Mouse (Mus musculus): ENCODE data around the gene Slc22a13.
A peak's percentile ranks its signal among the peaks of the same experiment; 100 is the strongest.
"Not testable (repeated sequence)": the region's sequence is repeated elsewhere in the genome, so short reads cannot be mapped to it uniquely, and the experiment has no call there.

Gene Slc22a13

DNA sequence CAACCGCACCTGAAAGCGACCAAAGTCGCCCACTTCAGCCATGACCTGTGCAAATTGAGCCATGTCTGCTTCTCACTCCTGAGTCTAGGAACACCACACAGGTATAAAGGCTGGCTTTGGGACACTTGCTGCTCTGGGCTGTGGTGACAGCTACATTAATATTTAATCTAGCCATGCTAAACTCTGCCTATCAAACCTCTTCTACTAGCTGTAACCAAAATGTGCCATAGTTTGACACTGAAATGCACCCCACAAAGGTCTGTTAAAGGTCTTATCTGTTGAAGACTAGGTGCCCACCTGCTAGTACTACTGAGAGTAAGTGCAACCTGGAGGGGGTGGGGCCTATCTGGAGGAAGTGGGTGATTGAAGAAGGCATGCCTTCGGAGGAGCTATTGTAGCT is at the start of gene Slc22a13:
Gene Slc22a13 (minus strand): TSS at position 101 of the 400 bp plus-strand sequence.
- no peak for DNase-seq (ENCODE audit: low spot score)

DNA sequence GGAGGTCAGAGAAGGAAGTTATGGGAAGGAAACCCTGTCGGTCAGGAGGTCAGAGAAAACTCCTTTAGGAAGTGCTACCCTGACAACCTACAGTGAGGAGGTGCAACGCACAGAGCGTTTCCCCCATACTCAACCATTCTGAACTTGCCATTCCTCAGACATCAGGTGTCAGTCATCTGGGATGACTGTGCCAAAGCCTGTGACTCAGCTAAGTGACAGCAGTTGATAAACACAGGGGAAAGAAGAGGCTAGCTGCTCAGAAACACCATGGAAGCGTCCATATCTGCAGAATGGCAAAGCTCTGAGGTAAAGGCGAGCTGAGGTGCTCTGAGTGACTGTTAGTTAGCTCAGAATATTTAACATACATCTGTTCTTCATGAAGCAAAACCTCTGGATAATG is 49.2 kb upstream of the Slc22a13 start:
- no peak for DNase-seq (ENCODE audit: low spot score)

DNA sequence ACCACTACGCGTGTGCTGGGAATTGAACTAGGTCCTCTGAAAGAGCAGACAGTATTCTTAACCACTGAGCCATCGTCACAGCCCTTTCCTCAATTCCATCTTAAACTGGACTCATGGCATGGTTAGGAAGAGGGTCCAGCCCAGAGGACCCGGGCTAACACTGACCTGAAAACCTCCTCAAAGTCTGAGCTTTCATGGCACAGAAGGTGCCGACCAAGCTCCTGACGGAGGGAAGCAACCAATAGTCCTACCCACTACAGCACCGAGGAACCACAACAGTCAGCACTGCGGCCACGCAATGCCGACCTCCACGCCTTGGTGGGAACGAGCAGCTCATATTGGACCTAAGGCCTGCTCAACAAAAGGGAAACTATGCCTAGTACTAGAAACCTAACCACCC is 47.3 kb upstream of the Slc22a13 start:
- no peak for DNase-seq (ENCODE audit: low spot score)

DNA sequence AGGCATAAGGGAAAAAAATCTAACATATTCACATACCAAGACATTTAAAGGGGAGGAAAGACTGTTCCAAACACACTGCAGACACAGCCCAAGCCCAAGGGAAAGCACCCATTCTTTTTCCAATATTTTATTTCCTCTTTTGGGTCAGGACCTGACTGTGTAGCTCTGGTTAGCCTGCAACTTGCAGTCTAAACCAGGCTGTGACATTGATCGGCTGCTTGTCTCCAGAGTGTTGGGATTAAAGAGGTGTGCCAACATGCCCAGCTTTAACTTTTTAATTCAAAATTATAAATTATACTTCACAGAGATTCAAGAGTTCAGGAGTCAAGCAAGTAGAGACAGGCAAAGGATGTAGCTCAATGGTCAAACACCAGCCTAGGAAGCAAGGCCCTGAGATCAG is 46.2 kb upstream of the Slc22a13 start:
- DNase-seq (ENCODE audit: low spot score) = no peak

DNA sequence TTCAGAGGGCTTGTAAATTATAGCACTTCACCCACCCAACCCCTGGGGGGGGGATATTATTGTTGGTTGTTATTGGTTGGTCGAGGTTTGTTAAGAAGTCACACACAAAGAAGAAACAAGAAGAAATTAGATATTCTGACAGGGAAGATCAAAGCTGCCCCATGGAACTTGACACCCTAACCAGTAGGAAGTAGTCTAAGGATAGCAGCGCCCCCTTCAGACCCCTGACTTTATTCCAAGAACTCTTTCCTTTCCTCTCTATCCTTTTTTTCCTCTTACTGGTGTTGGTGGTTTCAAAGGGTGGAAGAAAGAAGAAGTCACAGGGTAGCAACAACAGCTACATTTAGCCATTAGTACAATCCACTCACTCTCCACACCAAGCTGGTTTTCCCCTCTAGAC is 45.3 kb upstream of the Slc22a13 start:
- no peak for DNase-seq (ENCODE audit: low spot score)

DNA sequence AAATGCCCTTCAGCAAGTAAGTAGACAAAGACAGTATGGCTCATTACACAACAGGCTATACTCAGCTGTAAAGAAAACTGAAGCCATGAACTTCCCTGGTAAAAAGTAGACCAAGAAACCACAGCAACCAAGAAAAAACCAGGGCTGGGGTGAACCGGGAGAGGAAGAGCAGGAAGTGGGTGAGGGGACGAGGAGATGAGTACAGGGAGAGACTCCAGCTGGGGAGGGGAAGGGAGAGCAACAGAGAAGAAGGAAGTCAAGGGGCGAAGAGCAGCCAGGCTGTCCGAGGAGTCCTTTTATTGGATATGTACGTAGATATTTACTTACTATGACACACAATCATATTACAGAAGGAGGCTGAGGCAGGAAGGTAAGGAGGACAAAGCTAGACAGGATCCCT is 39.1 kb upstream of the Slc22a13 start:
- no peak for DNase-seq (ENCODE audit: low spot score)

DNA sequence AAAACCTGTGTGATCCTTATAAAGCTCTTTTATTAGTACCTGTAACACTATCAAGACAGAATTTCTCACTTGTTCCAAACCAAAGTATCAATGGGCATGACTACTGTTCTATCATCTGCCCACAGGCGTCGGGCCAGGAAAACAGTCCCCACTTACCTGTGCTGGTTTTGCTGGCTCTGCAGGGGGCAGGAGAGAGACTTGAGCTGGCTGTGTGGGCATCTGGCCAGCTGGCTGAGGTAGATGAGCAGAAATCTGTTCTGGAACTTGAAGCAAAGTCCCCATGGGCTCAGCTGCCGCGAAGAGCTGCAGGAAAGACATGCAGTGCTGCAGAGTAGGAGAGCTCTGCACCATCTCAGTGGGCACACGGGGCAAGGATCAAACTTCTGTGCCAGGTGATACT is 37.9 kb upstream of the Slc22a13 start:
- peak; percentile 60 for DNase-seq (ENCODE audit: low spot score)

DNA sequence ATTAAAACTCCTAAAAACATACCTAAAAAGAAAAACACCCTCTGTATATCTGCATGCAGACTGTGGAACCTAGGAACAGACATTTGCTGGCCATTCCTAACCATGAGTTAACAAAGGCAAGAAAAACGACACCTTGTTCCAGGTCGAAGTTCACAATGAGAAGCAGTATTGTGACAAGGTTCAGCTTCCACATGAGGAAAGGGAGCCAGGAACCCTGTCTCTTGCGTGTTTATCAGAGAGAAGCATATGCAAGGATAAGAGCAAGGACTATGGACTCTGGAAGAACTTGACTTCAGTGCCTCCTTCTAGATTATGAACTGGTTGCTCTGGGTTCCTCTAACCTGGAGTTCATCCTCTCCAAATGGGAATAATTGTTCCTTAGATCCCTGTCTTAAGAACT is 35.1 kb upstream of the Slc22a13 start:
- DNase-seq (ENCODE audit: low spot score) = no peak

DNA sequence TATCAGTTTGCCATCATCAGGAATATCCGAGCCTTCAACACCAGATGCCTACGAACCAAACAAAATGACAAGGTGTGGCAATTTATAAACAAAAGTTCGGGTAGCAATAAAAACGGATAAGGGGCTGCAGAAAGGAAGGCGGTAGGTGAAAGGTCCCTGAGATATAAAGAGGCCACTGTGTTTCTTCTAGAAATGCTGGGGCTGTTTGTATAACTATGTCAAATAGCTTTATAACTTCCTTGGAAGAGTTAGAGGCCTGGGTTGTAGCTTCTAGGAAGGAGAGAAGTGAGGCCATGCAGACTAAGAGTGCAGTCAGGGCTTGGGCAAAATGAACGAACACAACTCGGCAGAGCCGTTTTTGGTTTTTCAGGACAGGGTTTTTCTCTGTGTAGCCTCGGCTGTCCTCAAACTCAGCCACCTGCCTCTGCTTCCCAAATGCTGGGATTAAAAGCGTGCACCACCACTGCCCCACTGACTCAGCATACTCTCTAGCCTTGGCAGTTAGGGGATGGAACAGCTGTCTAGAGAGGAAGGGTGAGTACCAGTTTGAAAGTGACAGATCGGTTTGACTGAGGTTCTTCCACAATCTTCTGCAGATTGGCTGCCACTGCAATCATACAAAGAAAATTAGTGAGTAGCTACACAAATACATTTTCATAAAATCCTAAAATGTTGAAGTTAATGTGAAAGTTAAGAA is 32.4 kb upstream of the Slc22a13 start:
- no peak for DNase-seq (ENCODE audit: low spot score)

DNA sequence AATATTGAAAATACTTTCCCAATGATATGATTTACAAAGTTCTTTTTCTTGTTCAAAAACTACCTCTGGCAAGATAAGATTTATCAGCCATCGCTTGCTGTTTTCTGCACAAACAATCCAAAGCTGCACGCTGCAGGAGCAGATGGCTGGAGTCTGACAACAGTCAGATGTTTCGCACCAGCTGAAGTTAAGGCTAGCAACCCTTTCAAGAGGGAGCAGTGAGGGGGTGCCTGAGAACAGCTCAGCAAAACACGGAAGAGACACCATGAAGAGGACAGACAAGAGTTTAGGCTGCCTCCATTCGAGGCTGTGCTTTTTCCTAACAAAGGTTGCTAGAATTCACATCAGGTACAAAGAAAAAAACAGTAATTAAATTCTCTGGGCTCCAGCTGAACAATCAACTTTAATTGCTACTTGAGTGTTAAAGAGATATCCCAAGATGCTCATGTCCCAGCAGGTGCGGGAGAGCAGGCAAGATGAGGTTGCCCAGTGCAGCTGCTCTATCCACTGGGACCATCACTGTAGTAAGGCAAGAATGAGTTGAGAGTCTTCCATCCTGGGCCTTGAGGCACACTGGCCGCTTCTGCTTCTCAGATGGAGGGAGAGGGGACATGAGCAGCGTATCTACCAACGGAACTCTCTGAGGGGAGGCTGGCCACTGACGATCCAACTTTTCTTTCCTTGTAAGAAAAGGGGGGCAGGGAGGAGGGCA is 31.5 kb upstream of the Slc22a13 start:
- DNase-seq (ENCODE audit: low spot score) = no peak

DNA sequence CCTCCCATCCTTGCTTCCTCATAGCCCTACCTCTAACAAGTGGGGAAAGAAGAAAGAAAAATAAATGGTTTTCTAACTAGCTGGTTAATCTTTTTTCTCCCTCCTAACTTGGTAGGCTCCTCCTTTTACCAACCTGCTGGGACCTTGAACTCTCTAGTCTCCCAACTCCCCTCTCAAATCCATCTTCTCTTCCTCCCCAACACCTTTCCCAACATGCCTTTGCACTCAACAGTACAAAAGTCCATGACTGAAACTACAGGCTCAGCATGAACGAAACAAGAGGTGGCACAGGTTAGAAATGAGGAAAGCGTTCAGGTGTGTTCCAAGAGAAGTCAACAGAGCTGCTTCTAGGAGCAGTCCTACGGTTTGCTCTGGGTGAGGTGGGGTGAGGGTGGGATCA is 30.4 kb upstream of the Slc22a13 start:
- DNase-seq (ENCODE audit: low spot score) = no peak

DNA sequence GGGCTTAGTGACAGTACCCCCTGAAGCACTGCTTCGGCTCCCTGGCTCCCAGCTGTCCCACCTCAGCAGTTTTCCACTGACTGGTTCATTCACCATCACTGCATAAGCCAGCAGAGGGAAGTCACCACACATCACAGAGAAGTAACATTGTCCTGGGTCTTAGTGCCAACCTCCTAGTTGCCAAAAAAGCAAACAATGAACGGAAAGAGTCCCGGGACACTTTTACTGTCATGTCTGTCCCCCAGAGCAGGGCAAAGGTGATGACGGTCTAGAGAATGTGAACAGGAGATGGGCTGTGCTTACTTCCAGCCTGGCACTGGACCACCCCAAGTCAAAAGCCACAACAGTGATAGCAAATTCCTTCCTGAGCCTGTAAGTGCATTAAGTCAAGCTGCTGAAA is 29.9 kb upstream of the Slc22a13 start:
- DNase-seq (ENCODE audit: low spot score) = no peak

DNA sequence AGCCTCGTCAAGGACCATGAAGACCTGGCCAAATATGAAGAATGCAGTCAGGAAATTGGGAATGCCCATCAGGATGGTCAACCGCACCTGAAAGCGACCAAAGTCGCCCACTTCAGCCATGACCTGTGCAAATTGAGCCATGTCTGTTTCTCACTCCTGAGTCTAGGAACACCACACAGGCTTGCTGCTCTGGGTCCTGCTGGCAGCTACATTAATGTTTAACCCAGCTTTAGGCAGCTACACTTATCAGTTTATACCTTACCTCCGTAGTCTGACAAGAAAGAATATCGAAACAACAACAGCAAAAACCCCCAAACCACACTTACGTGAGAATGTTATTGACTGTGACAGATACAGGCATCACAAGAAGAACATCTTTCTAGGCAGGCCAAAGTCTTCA is 22.7 kb upstream of the Slc22a13 start:
- no peak for DNase-seq (ENCODE audit: low spot score)

DNA sequence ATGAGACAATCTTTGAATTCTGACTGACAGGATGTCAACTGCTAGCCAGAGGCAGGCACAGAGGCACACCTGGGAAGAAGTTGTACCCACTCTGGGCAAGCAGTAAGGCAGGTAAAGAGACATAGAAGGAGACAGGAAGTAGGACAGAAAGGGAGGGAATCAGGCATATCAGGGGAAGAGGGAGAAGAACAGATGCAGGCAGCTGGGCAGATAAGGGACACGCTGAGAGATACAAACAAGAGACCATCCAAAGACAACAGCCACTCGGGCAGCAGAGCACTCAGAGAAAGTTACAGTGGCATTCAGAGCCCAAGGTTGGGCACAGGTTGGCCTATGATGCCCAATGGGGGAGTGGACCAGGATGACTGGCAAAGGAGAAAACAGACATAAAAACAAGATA is 21.9 kb upstream of the Slc22a13 start:
- no peak for DNase-seq (ENCODE audit: low spot score)

DNA sequence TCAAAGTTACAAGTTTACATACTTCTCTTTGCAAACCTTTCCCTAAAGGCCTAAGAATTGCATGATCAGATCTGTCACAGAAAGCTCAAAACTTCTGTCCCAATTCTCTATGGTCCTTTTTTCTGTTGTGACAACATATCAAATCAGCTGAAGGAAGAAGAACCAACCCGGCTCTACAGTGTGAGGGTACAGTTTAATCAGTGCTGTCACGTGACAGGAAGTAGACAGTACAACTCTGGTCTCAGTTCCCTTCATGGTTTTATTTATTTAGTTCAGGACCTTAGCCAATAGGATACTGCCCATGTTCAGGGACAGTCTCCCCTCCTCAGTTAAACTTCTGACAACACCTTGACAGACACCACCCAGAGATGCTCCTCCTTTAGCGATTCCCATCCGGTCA is 11.4 kb upstream of the Slc22a13 start:
- DNase-seq (ENCODE audit: low spot score) = no peak

DNA sequence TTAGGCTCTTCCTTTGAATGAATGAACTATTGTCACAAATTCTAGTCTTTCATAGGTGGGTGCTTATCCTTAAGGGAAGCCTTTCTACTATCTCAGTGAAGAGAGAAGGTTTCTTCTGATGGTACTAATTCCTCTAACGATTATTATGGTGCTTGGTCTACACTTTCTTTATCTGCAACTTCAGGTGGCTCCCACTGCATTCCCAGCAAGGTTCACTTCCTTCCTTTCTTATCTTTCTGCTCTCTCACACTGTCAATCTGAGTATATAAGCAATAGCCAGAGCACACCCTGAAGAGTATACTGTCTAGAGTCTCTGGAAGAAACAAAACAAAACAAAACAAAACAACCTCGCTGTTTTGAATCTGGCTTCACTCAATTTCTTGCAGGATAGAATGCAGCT is 10.8 kb upstream of the Slc22a13 start:
- no peak for DNase-seq (ENCODE audit: low spot score)

DNA sequence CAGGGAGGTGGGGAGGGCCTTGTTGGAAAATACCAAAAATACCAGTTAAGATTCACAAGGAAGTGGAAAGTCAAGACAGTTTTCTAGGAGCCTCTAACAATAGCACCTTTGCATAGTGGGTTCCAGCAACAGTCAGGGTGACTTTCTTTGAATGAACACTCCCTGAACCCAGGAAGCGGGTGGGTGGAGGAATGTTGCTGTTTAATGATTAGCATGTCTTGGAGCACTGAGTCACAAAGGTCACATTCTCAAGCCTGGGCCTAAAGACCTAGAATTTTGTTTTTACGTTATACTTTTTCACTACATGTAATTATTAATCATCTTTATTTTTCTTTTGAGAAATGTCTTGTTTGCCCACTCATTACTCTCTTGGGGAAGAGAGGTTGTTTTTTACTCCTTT is 6.4 kb upstream of the Slc22a13 start:
- DNase-seq (ENCODE audit: low spot score) = not testable (repeated sequence)

DNA sequence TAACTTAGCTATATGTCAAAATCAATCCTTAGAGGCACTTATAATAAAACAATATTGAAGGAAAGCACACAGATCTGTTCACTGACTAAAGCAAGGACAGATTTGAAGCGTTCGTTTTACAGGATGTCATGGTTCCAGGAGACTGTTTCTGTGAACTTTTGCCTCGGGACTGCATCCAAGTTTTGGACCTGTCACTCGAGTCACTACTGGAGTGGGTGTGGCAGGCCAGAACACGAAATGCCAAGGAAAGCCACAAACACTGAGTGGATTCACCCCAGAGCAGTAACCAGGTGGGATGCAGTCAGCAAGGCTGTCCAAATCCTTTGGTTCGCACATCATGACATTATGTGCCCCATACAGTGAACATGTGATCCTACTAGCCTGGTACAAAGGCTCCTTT is 5.7 kb upstream of the Slc22a13 start:
- DNase-seq (ENCODE audit: low spot score) = no peak

DNA sequence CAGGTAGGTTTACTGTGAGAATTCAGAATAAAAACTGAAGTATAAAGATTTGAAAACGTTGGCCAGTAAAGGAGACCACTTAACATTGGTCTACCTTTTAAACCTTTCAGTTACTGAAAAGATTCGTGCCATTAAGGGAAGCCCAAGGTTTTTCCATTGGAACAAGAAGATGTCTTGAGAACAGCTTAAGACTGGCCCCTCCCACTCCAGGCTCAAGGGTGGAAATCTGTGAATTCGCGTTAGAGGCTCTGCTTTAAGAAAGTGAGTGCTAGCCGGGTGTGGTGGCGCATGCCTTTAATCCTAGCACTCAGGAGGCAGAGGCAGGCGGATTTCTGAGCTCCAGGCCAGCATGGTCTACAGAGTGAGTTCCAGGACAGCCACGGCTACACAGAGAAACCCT is 4.1 kb upstream of the Slc22a13 start:
- DNase-seq (ENCODE audit: low spot score) = no peak

DNA sequence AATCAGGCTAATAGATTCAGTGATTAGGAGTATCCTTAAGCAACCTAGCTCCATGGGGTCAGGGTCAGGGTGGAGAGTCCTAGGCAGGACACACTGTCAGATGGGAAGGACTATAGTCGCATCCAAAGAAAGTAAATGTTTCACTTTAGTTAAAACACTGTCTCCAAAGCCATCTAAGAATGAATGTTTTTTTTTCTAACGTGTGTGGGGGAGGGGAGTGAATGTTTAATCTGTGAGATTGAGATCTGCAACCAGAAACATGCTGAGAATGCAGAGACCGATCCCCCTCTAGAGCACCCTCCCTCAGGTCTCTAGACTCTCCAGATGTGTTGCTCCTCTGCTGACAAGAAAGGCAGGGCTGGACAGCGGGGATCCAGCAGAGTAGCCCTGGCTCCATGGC is 1.8 kb downstream of the Slc22a13 start:
- DNase-seq (ENCODE audit: low spot score) = no peak

DNA sequence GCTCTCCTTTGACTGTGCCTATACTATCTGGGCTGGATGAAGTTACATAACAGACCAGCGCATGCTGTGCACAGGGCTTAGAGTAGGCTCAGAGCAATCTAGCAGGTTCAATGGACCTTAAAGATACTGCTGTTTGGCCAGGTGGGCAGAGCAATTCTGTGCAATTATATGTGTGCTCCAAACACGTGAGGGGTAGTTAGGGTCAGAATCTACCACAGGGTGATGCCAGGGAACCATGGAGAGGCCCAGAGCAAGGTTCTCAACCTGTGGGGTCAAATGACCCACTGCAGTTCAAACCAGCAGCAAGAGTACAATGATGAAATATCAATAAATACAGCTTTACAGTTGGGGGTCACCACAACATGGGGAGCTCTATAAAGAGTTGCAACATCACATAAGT is 2.2 kb downstream of the Slc22a13 start:
- DNase-seq (ENCODE audit: low spot score) = no peak

DNA sequence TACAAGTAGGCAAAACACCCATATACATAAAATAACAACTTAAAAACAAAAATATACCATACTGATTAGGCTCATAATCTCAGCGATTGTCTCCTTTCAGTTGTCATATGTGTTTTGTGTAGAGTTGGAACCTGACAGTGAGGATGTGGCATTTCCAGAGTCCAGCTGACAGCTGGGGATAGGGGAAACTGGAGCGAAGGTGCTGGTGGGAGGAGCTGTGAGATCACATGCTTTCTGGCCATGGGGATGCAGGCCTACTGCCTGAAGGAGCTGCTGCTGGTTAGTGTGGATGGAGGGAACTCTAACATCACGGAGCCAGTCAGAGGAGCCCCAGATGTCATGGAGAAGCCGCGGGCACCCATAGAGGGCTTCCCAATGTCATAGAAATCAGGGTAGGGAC is 3.1 kb downstream of the Slc22a13 start:
- no peak for DNase-seq (ENCODE audit: low spot score)

DNA sequence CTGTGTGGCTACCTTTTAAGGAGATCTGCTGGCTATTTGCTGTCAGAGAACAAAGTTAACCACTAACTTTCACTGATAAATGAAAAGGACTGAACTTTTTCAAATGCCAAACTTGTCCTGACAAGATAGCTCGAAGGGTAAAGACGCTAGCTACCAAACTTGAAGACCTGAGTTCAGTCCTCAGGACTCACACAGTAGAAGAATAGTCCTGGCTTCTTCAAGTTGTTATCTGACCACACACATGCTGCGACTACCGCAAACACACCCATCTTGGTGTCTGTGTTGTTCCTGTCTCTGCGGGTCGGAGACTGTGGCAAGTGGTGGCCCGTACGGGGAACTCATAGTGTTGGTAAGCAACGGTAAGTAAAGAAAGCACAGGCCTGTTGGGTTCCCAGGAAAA is 5.3 kb downstream of the Slc22a13 start:
- no peak for DNase-seq (ENCODE audit: low spot score)

DNA sequence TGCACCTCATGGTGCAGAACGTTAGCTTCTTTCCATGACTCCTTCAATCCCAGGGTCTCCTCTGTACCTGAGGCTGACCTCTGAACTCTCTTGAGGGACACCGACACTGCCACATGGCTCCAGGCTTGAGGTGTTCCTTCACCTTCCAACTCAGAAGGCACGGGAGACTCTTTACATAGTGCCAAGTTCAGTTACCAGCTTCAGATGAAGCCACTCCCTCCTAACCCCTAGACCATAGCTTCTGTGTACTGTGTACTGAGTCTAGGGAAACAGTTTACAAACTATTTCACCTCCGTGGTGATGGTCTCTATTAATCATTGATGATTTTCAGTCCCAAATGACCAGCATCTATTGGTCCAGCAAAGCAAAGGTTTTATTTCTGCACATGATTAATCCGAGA is 7.2 kb downstream of the Slc22a13 start:
- DNase-seq (ENCODE audit: low spot score) = no peak
